Mouse (Mus musculus) neutrophil, adult 59 days (primary cell): Measurements from ENCODE around the gene Armcx3. TPM values are rescaled to one million over a fixed set of nuclear protein-coding genes. Genes with fewer than 3 reads are reported as not detected.

ENCODE experiments used
- total RNA-seq, 2 experiments: library from RNA; stranded (reverse); gene quantifications; 1 replicate in 1 of 2; 2 replicates in 1 of 2; pipeline ENCODE4 v1.2.4; 2023

The Armcx3 gene
- 10 to 100 TPM; 10.7 to 11.9 TPM for total RNA-seq

GRCm38 (mm10) chrX:134756434-134757292, at the start of gene Armcx3:
Gene Armcx3 (plus strand): TSS chrX:134756595.

GRCm38 (mm10) chrX:134717752-134718308, 38.6 kb upstream of the Armcx3 start, which contains the start of gene Armcx1:
Gene Armcx1 (plus strand): TSS chrX:134717963.

GRCm38 (mm10) chrX:134750764-134751592, 5.4 kb upstream of the Armcx3 start, which contains the start of gene Armcx6:
Gene Armcx6 (minus strand): TSS chrX:134751417.

GRCm38 (mm10) chrX:134808755-134809224, 52.4 kb downstream of the Armcx3 start, which contains the start of gene Armcx2:
Gene Armcx2 (minus strand): TSS chrX:134809221.

Other genes starting within 250 kb of the Armcx3 start
- gene Timm8a1, start 214.7 kb upstream of the Armcx3 start, total RNA-seq = 10 to 100 TPM in 1 of 2 experiments, 1 to 10 TPM in 1; 8.0 to 11.3 TPM
- gene Btk, start 173.0 kb upstream of the Armcx3 start, total RNA-seq = 10 to 100 TPM; 71.8 to 73.6 TPM
- gene Rpl36a, start 170.9 kb upstream of the Armcx3 start, total RNA-seq = 100 to 1,000 TPM; 148 to 167 TPM
- 10 to 100 TPM; 44.4 to 59.6 TPM for gene Gla, start 155.5 kb upstream of the Armcx3 start, total RNA-seq
- 10 to 100 TPM; 80.4 to 96.9 TPM for gene Hnrnph2, start 155.4 kb upstream of the Armcx3 start, total RNA-seq
- under 1 TPM; 0.57 to 0.91 TPM for gene Armcx4, start 70.1 kb upstream of the Armcx3 start, total RNA-seq
- under 1 TPM; 0.15 to 0.84 TPM for gene Armcx1, start 38.6 kb upstream of the Armcx3 start, total RNA-seq
- gene Armcx6, start 5.2 kb upstream of the Armcx3 start, total RNA-seq = under 1 TPM; 0.51 to 0.64 TPM
- 1 to 10 TPM; 1.8 to 2.2 TPM for gene Armcx2, start 52.6 kb downstream of the Armcx3 start, total RNA-seq
- gene Nxf2, start 208.2 kb downstream of the Armcx3 start, total RNA-seq = under 1 TPM in 1 of 2 experiments, not detected in 1; 0.22 TPM